Mouse (Mus musculus): Measurements from ENCODE around the gene Slc11a1. TPM values are rescaled to one million over a fixed set of nuclear protein-coding genes. Genes with fewer than 3 reads are reported as not detected.

Gene Slc11a1
- polyA plus RNA-seq (2021; fragmentation: Nextera tagmentation) = 1.5 and 2.1 TPM in 2 replicates
- long read RNA-seq, experiment 1, partial matches to known transcripts = 7 of 15 reads
- long read RNA-seq, experiment 1, other reads (novel, unspliced or antisense) = 5 of 15 reads
- long read RNA-seq, experiment 2, partial matches to known transcripts = 3 of 5 reads
- long read RNA-seq, experiment 2, other reads (novel, unspliced or antisense) = 1 of 5 reads

GRCm38 (mm10) chr1:74374980-74375379, at the start of gene Slc11a1:
Gene Slc11a1, plus strand, starts transcription at chr1:74375195.

GRCm38 (mm10) chr1:74361812-74362211, 13.2 kb upstream of the Slc11a1 start, which contains the start of gene Catip:
Gene Catip, plus strand, starts transcription at chr1:74362108.

DNA sequence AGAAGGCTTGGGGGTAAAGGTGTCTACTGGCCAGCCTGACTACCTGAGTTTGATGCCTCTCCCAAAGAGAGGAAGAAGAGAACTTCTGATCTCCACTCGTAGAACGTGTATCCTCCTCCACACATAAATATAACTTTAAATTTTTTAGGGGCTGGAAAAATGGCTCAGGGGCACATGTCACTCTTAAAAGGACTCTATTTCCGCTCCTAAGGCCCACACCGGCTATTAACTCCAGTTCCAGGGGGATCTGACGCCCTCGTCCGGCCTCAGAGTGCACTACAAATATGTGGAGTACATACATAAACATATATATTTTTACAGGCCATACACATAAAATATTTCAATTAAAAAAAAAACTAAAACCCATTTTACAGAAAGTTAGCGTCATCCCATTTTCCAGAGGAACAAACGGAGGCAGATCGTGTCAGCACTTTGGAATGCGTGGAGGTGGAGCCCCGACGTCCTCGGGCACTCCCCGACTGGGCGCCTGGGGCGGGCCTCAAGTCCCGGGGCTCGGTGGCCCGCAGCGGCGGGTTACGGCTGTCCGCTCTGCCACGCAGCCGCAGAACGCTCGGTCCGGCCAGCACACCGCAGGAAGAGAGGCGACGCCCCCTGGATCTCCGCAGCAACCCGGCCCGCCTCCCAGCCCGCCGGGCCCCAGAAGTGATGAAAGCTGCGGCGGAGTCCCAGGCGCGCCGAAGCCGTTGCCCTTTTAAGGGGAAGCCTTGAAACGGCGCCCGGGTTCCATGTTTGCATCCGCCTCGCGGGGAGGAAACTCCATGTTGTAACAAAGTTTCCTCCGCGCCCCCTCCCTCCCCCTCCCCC, 16.1 kb downstream of the Slc11a1 start, which contains the start of gene Ctdsp1:
Gene Ctdsp1 (plus strand): TSS at position 586 of the 825 bp plus-strand sequence.

GRCm38 (mm10) chr1:74408589-74409504, 33.9 kb downstream of the Slc11a1 start, which contains the start of gene Vil1:
Gene Vil1, plus strand, starts transcription at chr1:74409376.

Other genes with a start within 250 kb of the Slc11a1 start
- gene Rufy4, start 249.7 kb upstream of the Slc11a1 start, polyA plus RNA-seq (2021; fragmentation: Nextera tagmentation) = not detected in 2 replicates
- not detected in 2 replicates for gene Cxcr2, start 221.2 kb upstream of the Slc11a1 start, polyA plus RNA-seq (2021; fragmentation: Nextera tagmentation)
- not detected in 2 replicates for gene Cxcr1, start 180.6 kb upstream of the Slc11a1 start, polyA plus RNA-seq (2021; fragmentation: Nextera tagmentation)
- 140 and 213 TPM in 2 replicates for gene Arpc2, start 139.1 kb upstream of the Slc11a1 start, polyA plus RNA-seq (2021; fragmentation: Nextera tagmentation)
- gene Gpbar1, start 96.6 kb upstream of the Slc11a1 start, polyA plus RNA-seq (2021; fragmentation: Nextera tagmentation) = not detected in 2 replicates
- gene Aamp, start 90.5 kb upstream of the Slc11a1 start, polyA plus RNA-seq (2021; fragmentation: Nextera tagmentation) = 211 and 254 TPM in 2 replicates
- gene Pnkd, start 90.3 kb upstream of the Slc11a1 start, polyA plus RNA-seq (2021; fragmentation: Nextera tagmentation) = 214 and 279 TPM in 2 replicates
- gene Tmbim1, start 69.6 kb upstream of the Slc11a1 start, polyA plus RNA-seq (2021; fragmentation: Nextera tagmentation) = 28.0 and 40.1 TPM in 2 replicates
- 0.73 and 0.80 TPM in 2 replicates for gene Catip, start 13.1 kb upstream of the Slc11a1 start, polyA plus RNA-seq (2021; fragmentation: Nextera tagmentation)
- 4.5 and 7.5 TPM in 2 replicates for gene Ctdsp1, start 16.3 kb downstream of the Slc11a1 start, polyA plus RNA-seq (2021; fragmentation: Nextera tagmentation)
- 0.20 and 0.38 TPM in 2 replicates for gene Vil1, start 34.2 kb downstream of the Slc11a1 start, polyA plus RNA-seq (2021; fragmentation: Nextera tagmentation)
- 18.9 and 20.1 TPM in 2 replicates for gene Cnot9, start 130.9 kb downstream of the Slc11a1 start, polyA plus RNA-seq (2021; fragmentation: Nextera tagmentation)
- 11.9 and 16.0 TPM in 2 replicates for gene Plcd4, start 167.7 kb downstream of the Slc11a1 start, polyA plus RNA-seq (2021; fragmentation: Nextera tagmentation)
- 12.7 and 18.1 TPM in 2 replicates for gene Usp37, start 169.1 kb downstream of the Slc11a1 start, polyA plus RNA-seq (2021; fragmentation: Nextera tagmentation)
- gene Zfp142, start 213.1 kb downstream of the Slc11a1 start, polyA plus RNA-seq (2021; fragmentation: Nextera tagmentation) = 6.0 and 7.1 TPM in 2 replicates
- 23.3 and 24.6 TPM in 2 replicates for gene Bcs1l, start 213.1 kb downstream of the Slc11a1 start, polyA plus RNA-seq (2021; fragmentation: Nextera tagmentation)
- 24.0 and 26.0 TPM in 2 replicates for gene Rnf25, start 226.2 kb downstream of the Slc11a1 start, polyA plus RNA-seq (2021; fragmentation: Nextera tagmentation)
- 0.83 and 0.85 TPM in 2 replicates for gene Stk36, start 226.2 kb downstream of the Slc11a1 start, polyA plus RNA-seq (2021; fragmentation: Nextera tagmentation)

Data from left cerebral cortex, adult 6 months (tissue).